Mouse (Mus musculus) embryonic facial prominence, embryonic 12.5 days (tissue): ENCODE measurements around the gene Pde6g. TPM values are rescaled to one million over a fixed set of nuclear protein-coding genes. Genes with fewer than 3 reads are reported as not detected.

Source experiments
- ATAC-seq: fragments of 200-750 bp; cut with Nextera tagmentation; 2 replicates; pipeline ENCODE4 v1.8.0; 2017; ENCODE audit not compliant: insufficient number of reproducible peaks, insufficient read depth, low FRiP score, low TSS enrichment
- H3K27ac ChIP-seq: fragments of 300-500 bp; sonication (generic); 2 replicates; pipeline ENCODE4 v1.5.1; 2016; ENCODE audit warnings: mild to moderate bottlenecking
- H3K27me3 ChIP-seq: fragments of 300-500 bp; sonication (generic); 2 replicates; pipeline ENCODE4 v1.6.1; 2016; ENCODE audit warnings: mild to moderate bottlenecking, moderate library complexity
- H3K36me3 ChIP-seq: fragments of 300-500 bp; sonication (generic); 2 replicates; pipeline ENCODE4 v1.6.1; 2016; ENCODE audit warnings: mild to moderate bottlenecking
- H3K4me1 ChIP-seq: fragments of 300-500 bp; sonication (generic); 2 replicates; pipeline ENCODE4 v1.6.1; 2016
- H3K4me2 ChIP-seq: fragments of 300-500 bp; sonication (generic); replicated peaks from 2 replicates; pipeline ENCODE4 v1.6.1; 2016; ENCODE audit warnings: mild to moderate bottlenecking, moderate library complexity
- H3K4me3 ChIP-seq: fragments of 300-500 bp; sonication (generic); 2 replicates; pipeline ENCODE4 v1.5.1; 2016; ENCODE audit warnings: mild to moderate bottlenecking
- H3K9ac ChIP-seq: fragments of 300-500 bp; sonication (generic); 2 replicates; pipeline ENCODE4 v1.6.1; 2016; ENCODE audit warnings: mild to moderate bottlenecking, moderate library complexity
- H3K9me3 ChIP-seq: fragments of 300-500 bp; sonication (generic); 2 replicates; pipeline ENCODE4 v1.6.1; 2016; ENCODE audit warnings: mild to moderate bottlenecking, moderate library complexity
- WGBS: fragments of 180-500 bp; shearing (Covaris S2); methylation state at CpG from one replicate; pipeline ENCODE4 v1.1.7; 2016; 5-methylcytosine and 5-hydroxymethylcytosine counted together
- polyA plus RNA-seq: library from polyadenylated mRNA; unstranded; fragments of >200 nt; fragmentation: Nextera tagmentation; extraction: Ambion mirVana; gene quantifications from 2 replicates; pipeline ENCODE4 v1.2.1, GENCODE M21; 2016

Pde6g gene
- polyA plus RNA-seq, 1 experiment from 2014 or later: 0.28 TPM

DNA sequence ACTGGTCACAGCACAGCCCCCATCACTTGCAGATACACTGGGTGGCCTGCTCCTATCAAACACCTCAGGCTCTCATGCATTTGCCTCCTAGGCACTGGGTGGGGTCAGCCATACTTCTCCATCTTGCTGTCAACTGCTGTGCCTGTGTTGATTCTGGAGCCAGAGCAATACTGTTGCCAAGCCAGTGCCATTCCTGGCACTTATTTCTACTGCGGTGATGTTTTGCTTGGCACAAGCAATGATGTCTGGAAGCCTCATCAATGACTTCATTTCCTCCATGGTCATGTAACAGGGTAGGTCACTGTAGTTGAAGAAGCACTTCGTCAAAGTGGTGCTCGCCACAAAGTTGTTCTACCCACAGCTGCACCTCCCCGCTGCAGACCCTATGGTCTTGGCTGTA is 12.2 kb upstream of the Pde6g start:
- no peak overlapping the region for H3K27ac ChIP-seq
- no peaks in the 10 kb centered on the region for H3K9me3 ChIP-seq
- H3K36me3 ChIP-seq: peaks cover 57% of the 10 kb centered on the region
- no peak overlapping the region for H3K4me2 ChIP-seq
- H3K4me3 ChIP-seq: no peak overlapping the region
- H3K9ac ChIP-seq: no peak overlapping the region
- H3K4me1 ChIP-seq: peaks cover 23% of the 10 kb centered on the region
- no peaks in the 10 kb centered on the region for H3K27me3 ChIP-seq
- ATAC-seq: no peak
- 95% methylated on average over 4 of the region's 4 CpGs for WGBS

DNA sequence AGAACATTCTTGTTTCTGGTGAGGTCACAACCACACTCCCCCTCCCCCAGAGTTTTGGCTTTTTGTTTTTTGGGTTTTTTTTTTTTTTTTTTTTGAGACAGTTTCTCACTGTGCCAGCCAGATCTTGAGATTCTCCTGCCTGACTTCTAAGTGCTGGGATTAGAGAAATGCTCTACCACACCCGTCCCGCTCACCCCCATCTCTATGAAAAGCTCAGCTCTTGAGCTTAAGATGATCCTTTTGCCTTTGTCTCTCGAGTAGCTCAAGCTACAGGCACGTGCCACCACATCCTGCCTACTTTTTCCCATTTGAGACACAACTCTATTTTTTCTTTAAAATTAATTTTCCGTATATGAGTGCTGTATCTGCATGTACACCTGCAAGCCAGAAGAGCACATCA is 11.1 kb upstream of the Pde6g start:
- 90% methylated on average over 5 of the region's 5 CpGs for WGBS
- peaks cover 55% of the 10 kb centered on the region for H3K36me3 ChIP-seq
- H3K4me2 ChIP-seq: no peak overlapping the region
- no peak overlapping the region for H3K27ac ChIP-seq
- no peaks in the 10 kb centered on the region for H3K27me3 ChIP-seq
- no peak for ATAC-seq
- H3K9me3 ChIP-seq: no peaks in the 10 kb centered on the region
- no peak overlapping the region for H3K4me3 ChIP-seq
- H3K9ac ChIP-seq: no peak overlapping the region
- peaks cover 24% of the 10 kb centered on the region for H3K4me1 ChIP-seq

DNA sequence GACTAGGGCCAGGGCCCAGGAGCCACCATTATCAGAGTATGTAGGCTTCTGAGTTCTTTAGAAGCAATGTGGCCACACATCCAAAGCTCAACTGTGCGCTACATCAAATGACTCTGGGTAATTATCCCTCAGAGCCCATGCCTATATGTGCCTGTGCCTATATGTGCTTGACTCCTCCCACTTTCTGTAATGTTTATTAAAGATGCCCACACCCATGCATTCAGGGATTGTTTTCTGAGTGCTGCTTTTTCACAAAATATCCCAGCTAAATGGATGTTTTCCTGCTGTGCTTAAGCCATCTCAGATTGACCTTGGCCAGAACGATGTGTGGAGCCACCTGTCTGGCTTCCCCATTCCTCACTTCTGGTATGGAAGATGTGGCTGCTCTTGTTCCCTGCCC is 10.2 kb upstream of the Pde6g start:
- no peak overlapping the region for H3K9ac ChIP-seq
- H3K4me1 ChIP-seq: peaks cover 29% of the 10 kb centered on the region
- peaks cover 57% of the 10 kb centered on the region for H3K36me3 ChIP-seq
- 86% methylated on average over 2 of the region's 2 CpGs for WGBS
- no peaks in the 10 kb centered on the region for H3K9me3 ChIP-seq
- no peak for ATAC-seq
- H3K4me3 ChIP-seq: no peak overlapping the region
- H3K27me3 ChIP-seq: no peaks in the 10 kb centered on the region
- no peak overlapping the region for H3K4me2 ChIP-seq
- H3K27ac ChIP-seq: no peak overlapping the region

DNA sequence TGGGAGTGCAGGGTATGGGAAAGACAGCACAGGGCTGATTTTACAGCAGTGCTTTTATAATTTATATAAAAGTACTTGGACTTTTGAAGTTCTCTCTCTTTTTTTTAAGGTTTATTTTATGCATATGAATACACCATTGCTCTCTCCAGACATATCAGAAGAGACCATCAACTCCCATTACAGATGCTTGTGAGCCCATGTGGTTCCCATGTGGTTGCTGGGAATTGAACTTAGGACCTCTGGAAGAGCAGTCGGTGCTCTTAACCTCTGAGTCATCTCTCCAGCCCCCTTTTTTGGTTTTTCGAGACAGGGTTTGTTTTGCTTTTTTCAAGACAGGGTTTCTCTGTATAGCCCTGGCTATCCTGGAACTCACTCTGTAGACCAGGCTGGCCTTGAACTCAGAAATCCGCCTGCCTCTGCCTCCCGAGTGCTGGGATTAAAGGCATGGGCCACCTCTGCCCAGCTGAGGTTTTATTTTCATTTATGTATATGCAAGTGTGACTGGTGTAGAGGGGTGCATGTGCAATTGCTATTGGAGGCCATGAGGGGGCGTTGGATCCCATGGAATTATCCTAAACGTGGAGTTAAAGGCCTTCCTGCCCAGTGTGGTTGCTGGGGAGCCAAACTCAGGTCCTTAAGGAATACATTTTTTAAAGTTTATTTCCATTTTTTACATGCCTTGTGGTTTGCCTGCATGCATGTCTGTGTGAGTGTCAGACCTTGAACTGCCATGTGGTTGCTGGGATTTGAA is 5.7 kb upstream of the Pde6g start:
- H3K27me3 ChIP-seq: no peaks in the 10 kb centered on the region
- ATAC-seq: no peak
- H3K36me3 ChIP-seq: peaks cover 48% of the 10 kb centered on the region
- WGBS: 60% methylated on average over 6 of the region's 6 CpGs
- H3K4me1 ChIP-seq: peaks cover 16% of the 10 kb centered on the region
- peak overlapping the region; percentile 95 for H3K4me3 ChIP-seq
- H3K4me2 ChIP-seq: peak overlapping the region; percentile 78
- no peaks in the 10 kb centered on the region for H3K9me3 ChIP-seq
- H3K9ac ChIP-seq: peak overlapping the region; percentile 96
- no peak overlapping the region for H3K27ac ChIP-seq

DNA sequence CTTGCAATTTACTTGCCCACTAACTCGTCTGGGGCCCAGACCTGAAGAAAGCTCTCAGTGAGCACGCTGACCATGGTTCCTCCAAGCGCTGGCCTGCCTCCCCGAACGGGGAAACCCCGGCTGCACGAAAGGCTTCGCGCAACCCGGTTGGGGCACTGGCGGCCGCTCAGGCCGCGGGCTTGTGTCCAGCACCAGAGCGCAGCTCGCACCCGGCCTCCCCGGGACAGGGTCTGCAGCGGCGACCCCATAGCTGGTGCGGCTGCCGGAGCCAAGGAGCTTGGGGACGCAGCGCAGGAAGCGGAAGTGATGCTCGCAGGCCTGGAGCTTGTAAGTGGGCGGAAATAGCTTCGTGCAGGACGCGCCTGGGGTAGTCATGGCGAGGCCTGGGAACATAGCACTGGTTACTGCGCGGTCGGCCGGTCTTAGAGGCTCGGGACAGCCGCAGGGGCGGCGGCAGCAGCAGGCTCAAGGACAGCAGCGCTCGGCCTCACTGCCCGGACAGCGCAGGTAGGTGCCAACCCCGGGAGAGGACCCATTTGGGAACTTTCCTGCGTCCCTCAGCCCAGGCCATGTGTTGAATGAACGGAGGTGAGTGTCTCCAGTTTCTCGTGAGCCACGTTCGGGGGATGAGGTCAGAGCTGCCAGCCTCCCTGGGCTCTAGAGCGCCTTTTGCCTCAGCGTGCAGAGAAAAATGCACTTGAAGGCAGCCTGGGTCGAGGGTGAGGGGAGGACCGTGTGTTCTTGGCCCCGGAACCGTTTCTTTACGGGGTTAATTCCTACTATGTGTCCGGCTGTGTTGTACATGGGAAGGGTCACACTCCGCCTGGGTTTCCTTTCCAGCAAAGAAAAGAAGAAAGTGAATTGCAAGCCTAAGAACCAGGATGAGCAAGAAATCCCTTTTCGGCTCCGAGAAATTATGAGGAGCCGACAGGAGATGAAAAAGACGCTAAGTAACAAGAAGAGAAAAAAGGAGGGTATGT is 4.8 kb upstream of the Pde6g start, which contains the start of the genes Oxld1 and Ccdc137:
Gene Oxld1, minus strand, starts transcription at position 297 of the 980 bp plus-strand sequence.
Gene Ccdc137, plus strand, starts transcription at position 344 of the 980 bp plus-strand sequence.
- peak; percentile 79 for ATAC-seq
- Histone ChIP-seq H3K27me3 (no peaks in the 10 kb centered on the region), H3K9ac (peak within 1 kb of the TSS; percentile 96), H3K36me3 (peaks cover 38% of the 10 kb centered on the region), H3K4me1 (peaks cover 16% of the 10 kb centered on the region), H3K4me2 (peak within 1 kb of the TSS; percentile 78), H3K9me3 (no peaks in the 10 kb centered on the region), H3K4me3 (peak within 1 kb of the TSS; percentile 95), H3K27ac (peak within 1 kb of the TSS; percentile 82)
- WGBS: 5% methylated on average over 62 of the region's 62 CpGs

DNA sequence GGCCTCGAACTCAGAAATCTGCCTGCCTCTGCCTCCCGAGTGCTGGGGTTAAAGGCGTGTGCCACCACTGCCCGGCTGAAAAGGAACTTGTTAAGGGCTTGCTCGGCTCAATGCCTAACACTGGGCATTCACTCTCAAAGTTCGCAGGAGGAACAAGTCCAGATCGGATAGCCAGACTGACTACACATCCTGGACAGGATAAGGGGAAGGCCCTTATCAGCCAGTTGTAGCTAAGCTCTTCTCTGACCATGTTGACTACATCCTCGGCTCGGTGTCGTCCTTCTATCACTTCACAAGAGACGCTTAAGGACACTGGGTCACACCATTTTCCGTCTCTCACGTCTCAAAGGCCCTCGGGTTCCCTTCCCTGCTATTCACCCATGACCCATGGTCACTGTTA is 4.1 kb upstream of the Pde6g start:
- Histone ChIP-seq H3K4me1 (peaks cover 16% of the 10 kb centered on the region), H3K4me2 (peak overlapping the region; percentile 78), H3K9me3 (no peaks in the 10 kb centered on the region), H3K27ac (peak overlapping the region; percentile 82), H3K9ac (peak overlapping the region; percentile 96), H3K27me3 (no peaks in the 10 kb centered on the region), H3K4me3 (peak overlapping the region; percentile 95), H3K36me3 (peaks cover 32% of the 10 kb centered on the region)
- 0 out of 2 replicates have a peak, but pooled peaks have one; percentile 6 for ATAC-seq
- WGBS: 31% methylated on average over 14 of the region's 14 CpGs

DNA sequence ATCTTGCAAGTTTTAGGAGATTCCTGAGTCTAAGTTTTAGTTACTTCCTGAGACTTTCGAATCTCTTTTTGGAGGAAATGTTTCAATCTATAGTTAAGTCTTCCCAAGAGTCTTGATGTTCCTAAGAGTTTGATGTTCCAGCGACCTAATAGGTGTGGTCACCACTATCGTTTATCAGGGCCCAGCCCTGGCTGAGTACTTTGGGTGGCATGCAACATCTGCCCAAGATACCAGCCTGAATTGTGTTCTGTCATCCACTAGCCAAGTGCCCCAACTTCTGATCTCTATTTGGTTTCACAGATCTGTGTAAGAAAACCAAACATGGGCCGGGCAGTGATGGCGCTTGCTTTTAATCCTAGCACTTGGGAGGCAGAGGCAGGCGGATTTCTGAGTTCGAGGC is 2.1 kb upstream of the Pde6g start:
- H3K36me3 ChIP-seq: peaks cover 14% of the 10 kb centered on the region
- H3K4me1 ChIP-seq: peaks cover 16% of the 10 kb centered on the region
- H3K27ac ChIP-seq: no peak overlapping the region
- ATAC-seq: no peak
- no peaks in the 10 kb centered on the region for H3K27me3 ChIP-seq
- 91% methylated on average over 7 of the region's 7 CpGs for WGBS
- no peak overlapping the region for H3K4me2 ChIP-seq
- no peak overlapping the region for H3K9ac ChIP-seq
- no peaks in the 10 kb centered on the region for H3K9me3 ChIP-seq
- no peak overlapping the region for H3K4me3 ChIP-seq

DNA sequence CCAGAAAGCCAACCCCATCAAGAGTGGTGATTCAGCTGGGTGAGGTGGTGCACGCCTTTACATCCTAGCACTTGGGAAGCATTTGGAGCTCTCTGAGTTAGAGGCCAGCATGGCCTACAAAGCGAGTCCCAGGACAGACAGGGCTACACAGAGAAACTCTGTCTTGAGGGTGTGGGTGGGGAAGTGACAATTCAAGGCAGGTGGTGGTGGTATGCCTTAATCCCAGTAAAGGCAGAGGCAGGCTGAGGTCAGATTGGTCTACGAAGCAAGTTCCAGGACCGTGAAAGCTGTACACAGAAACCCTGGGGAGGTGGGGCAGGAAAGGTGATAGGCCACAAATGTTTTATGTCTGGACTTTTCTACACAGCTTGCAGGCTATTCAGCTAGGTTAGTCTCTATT is 1.7 kb upstream of the Pde6g start:
- Histone ChIP-seq H3K9me3 (no peaks in the 10 kb centered on the region), H3K36me3 (peaks cover 11% of the 10 kb centered on the region), H3K27me3 (no peaks in the 10 kb centered on the region), H3K9ac (no peak overlapping the region), H3K4me2 (no peak overlapping the region), H3K4me3 (no peak overlapping the region), H3K4me1 (peaks cover 16% of the 10 kb centered on the region), H3K27ac (no peak overlapping the region)
- 87% methylated on average over 4 of the region's 4 CpGs for WGBS
- no peak for ATAC-seq

DNA sequence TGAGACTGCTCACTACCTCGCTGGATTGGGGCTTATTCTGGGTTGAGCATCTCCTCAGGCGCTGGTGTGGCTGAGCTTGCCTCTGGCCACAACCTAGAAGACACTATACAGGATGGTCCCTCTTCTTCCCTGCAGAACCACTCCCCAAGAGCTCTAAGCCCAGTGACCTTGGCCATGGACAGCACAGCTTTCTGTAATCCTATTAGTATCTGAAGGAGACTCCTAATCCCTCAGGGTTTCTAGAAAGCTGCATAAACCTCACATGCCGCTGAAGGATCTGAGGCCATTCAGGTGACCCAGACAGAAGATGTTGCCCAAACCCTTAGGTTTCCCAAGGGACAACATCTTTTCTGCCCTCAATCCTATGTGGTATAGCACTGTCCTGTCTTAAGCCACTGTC is 1.1 kb downstream of the Pde6g start:
- WGBS: 71% methylated on average over 3 of the region's 3 CpGs

DNA sequence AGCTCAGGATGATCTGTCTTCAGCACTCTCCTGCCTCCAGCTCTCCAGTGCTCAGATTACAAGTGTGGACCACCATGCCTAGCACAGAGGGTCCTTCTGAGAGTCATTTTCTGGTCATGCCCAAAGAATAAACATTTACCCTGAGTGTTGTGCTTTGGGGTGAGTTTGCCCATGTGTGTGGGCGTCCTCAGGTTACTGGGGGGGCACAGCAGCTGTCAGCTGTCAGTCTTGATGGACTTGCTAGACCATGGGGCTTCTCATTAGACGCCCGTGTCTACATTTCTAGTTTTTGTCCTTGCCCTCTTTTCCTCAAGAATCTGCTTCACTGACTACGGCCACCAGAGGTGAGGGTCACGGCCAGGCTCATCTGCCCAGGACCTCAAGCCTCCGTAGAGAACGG is 6.1 kb downstream of the Pde6g start:
- Histone ChIP-seq H3K4me1 (no peaks in the 10 kb centered on the region), H3K9ac (no peak overlapping the region), H3K4me3 (no peak overlapping the region), H3K4me2 (no peak overlapping the region), H3K36me3 (no peaks in the 10 kb centered on the region), H3K9me3 (no peaks in the 10 kb centered on the region), H3K27me3 (no peaks in the 10 kb centered on the region), H3K27ac (no peak overlapping the region)
- ATAC-seq: peak; percentile 28; the same call in 1 of the 2 replicates
- WGBS: 67% methylated on average over 7 of the region's 7 CpGs

More for the DNA sequence above, 1.1 kb downstream of the Pde6g start:
- no peak overlapping the region for H3K27ac ChIP-seq
- peaks cover 5% of the 10 kb centered on the region; the same call in 1 of the 2 replicates for H3K4me1 ChIP-seq
- H3K4me2 ChIP-seq: no peak overlapping the region
- no peaks in the 10 kb centered on the region for H3K27me3 ChIP-seq
- H3K9me3 ChIP-seq: no peaks in the 10 kb centered on the region
- H3K4me3 ChIP-seq: no peak overlapping the region
- 0 out of 2 replicates have a peak, but pooled peaks cover 4% of the 10 kb centered on the region for H3K36me3 ChIP-seq
- H3K9ac ChIP-seq: no peak overlapping the region
- no peak for ATAC-seq

DNA sequence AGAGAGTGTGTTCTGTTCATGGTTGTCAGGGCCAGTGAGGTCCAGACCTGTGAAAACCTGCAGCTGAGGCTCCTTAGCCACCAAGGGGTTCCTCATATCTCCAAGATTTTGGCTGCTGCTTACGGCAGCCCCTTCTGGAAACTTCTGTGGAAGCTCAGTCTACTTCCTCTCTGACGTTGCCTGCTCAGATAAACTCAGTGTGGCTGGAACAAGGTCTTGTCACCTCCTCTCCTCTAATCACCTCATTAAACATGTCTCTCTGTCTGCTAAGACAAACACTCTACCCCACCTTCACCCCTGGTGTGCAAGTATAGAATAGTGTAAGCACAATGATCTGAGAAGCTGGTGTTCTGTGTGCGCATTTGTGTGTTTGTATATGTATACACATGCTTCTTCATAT is 7.8 kb downstream of the Pde6g start:
- H3K27ac ChIP-seq: no peak overlapping the region
- no peak overlapping the region for H3K4me3 ChIP-seq
- no peak overlapping the region for H3K9ac ChIP-seq
- H3K4me1 ChIP-seq: no peaks in the 10 kb centered on the region
- no peak overlapping the region for H3K4me2 ChIP-seq
- no peak for ATAC-seq
- WGBS: 75% methylated on average over 3 of the region's 3 CpGs
- H3K27me3 ChIP-seq: no peaks in the 10 kb centered on the region
- no peaks in the 10 kb centered on the region for H3K9me3 ChIP-seq
- no peaks in the 10 kb centered on the region for H3K36me3 ChIP-seq
